Mouse (Mus musculus): ENCODE measurements around the gene Jsrp1. TPM values are rescaled to one million over a fixed set of nuclear protein-coding genes. Genes with fewer than 3 reads are reported as not detected.

Jsrp1 gene
- 5.6 and 6.7 TPM in 2 replicates for polyA plus RNA-seq (2015; fragmentation: Nextera tagmentation; extraction: Ambion mirVana)

DNA sequence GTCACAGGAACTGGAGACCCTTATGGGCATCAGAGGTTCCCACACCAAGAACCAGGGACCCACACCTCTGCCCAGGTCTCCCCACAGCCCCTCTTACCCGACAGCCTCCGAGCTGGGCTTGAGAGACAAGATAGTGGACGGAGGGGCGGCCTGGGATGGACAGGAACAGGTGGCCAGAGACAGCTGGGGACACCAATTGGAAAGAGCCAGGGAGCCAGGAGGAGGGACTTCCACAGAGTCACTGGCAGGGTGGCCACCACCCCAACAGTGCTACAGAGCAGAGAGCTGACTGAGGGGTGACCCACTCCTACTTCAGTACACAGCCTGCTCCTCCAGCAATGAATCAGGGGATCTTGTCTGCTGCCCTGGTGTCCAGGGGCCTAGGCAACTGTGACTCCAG lies at the start of gene Jsrp1:
Gene Jsrp1 (minus strand): TSS at position 133 of the 400 bp plus-strand sequence.
- no peak within 1 kb of the TSS for H3K4me2 ChIP-seq (ENCODE audit: low read depth, low read length)
- no peak within 1 kb of the TSS for H3K27ac ChIP-seq (ENCODE audit: low read length)
- peaks cover 19% of the 10 kb centered on the region for H3K4me1 ChIP-seq (ENCODE audit: control insufficient read depth, insufficient read depth, low read length)
- no peak within 1 kb of the TSS for H3K4me3 ChIP-seq (ENCODE audit: low read length)
- H3K27me3 ChIP-seq (ENCODE audit: control insufficient read depth, insufficient read depth, low read length) = peaks cover 2% of the 10 kb centered on the region; the same call in 1 of the 2 replicates
- 61% methylated on average over 4 of the region's 4 CpGs for WGBS
- 0 out of 2 replicates have a peak within 1 kb of the TSS, but pooled peaks have one; percentile 16 for H3K9ac ChIP-seq (ENCODE audit: low read length)
- H3K36me3 ChIP-seq (ENCODE audit: control insufficient read depth, insufficient read depth) = no peaks in the 10 kb centered on the region
- H3K9me3 ChIP-seq (replicated peaks; ENCODE audit: control insufficient read depth, low read length) = no peaks in the 10 kb centered on the region
- no peak for ATAC-seq (replicated peaks; ENCODE audit: extremely low read depth, insufficient read depth, low FRiP score)

DNA sequence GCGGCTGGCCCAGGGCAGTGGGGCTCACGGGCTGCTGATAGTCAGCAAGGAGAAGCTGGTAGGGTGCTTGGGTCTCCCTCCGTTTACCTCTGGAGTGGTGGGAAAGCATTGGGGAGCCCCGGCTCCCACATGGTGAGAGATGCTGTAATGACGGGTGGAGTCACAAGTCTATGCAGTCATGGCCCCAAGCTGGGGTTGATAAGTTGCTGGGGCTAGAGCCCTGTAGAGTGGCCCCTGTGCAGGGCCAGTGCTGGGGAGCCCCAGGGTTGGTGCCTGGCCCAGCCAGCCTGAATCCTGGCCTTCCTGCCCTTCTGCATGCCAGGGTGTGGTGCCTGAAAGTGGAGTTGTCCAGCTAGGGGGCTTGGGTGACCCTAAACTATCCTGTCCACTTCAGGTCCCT lies 49.0 kb upstream of the Jsrp1 start:
- H3K4me2 ChIP-seq (ENCODE audit: low read depth, low read length) = no peak overlapping the region
- WGBS = 89% methylated on average over 5 of the region's 5 CpGs
- no peak for ATAC-seq (replicated peaks; ENCODE audit: extremely low read depth, insufficient read depth, low FRiP score)

DNA sequence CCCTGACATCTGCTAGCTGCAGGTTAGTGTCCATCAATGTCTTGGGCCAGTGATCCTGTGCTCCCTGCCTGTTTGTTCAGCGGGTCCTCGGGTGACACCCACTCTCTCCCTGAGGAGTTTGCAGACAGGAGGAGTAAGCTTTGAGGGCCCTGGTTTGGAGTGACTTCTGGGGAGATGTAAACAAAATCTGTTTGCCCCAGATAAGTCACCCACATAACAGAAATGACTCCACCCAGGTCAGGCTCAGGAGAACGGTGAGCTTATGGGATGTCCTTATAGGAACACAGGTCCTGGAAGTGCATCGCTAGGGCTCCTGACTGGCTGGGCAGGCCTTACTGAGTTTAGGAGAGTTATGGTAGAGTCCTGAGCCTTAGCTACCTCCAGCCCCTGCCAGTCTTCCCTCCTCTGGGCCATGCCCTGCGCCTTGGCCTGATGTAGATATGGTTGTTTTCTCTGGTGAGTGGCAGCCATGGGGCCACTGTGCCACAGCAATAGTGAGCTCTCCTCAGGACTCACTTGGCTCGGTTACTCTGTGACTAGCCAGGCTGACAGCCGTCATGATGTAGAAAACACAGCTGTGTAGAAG lies 45.1 kb upstream of the Jsrp1 start:
- peaks cover 8% of the 10 kb centered on the region; the same call in 1 of the 2 replicates for H3K36me3 ChIP-seq (ENCODE audit: control insufficient read depth, insufficient read depth)
- H3K27ac ChIP-seq (ENCODE audit: low read length) = no peak overlapping the region
- WGBS = 71% methylated on average over 7 of the region's 7 CpGs
- no peak for ATAC-seq (replicated peaks; ENCODE audit: extremely low read depth, insufficient read depth, low FRiP score)
- H3K4me2 ChIP-seq (ENCODE audit: low read depth, low read length) = no peak overlapping the region
- no peak overlapping the region for H3K4me3 ChIP-seq (ENCODE audit: low read length)
- no peak overlapping the region for H3K9ac ChIP-seq (ENCODE audit: low read length)
- no peaks in the 10 kb centered on the region for H3K9me3 ChIP-seq (replicated peaks; ENCODE audit: control insufficient read depth, low read length)
- H3K27me3 ChIP-seq (ENCODE audit: control insufficient read depth, insufficient read depth, low read length) = no peaks in the 10 kb centered on the region
- H3K4me1 ChIP-seq (ENCODE audit: control insufficient read depth, insufficient read depth, low read length) = peaks cover 19% of the 10 kb centered on the region

More for the DNA sequence above, 49.0 kb upstream of the Jsrp1 start:
- Histone ChIP-seq H3K27ac (ENCODE audit: low read length) (no peak overlapping the region), H3K4me1 (ENCODE audit: control insufficient read depth, insufficient read depth, low read length) (no peaks in the 10 kb centered on the region), H3K36me3 (ENCODE audit: control insufficient read depth, insufficient read depth) (peaks cover 17% of the 10 kb centered on the region; the same call in 1 of the 2 replicates), H3K9me3 (replicated peaks; ENCODE audit: control insufficient read depth, low read length) (no peaks in the 10 kb centered on the region), H3K27me3 (ENCODE audit: control insufficient read depth, insufficient read depth, low read length) (no peaks in the 10 kb centered on the region), H3K4me3 (ENCODE audit: low read length) (no peak overlapping the region), H3K9ac (ENCODE audit: low read length) (no peak overlapping the region)

DNA sequence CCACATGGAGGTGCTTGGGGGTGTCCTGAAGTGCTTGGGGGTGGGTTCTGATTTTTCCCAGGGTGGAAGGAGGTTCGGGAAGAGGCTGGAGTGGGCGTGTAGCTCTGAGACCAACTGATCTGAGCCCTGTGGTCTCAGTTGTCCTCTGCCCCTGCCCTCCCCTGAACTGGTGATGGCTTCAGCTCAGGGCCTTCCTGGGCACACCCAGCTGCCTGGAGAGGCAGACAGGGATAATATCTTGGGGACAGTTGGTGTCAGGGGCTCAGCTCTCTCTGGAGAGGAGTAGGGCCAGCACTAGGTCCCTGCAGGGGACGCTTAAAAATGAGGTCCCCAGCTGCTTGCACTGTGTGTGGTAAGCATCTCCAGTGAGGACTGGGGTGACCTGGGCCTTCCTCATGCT lies 44.5 kb upstream of the Jsrp1 start:
- H3K9me3 ChIP-seq (replicated peaks; ENCODE audit: control insufficient read depth, low read length) = no peaks in the 10 kb centered on the region
- H3K4me1 ChIP-seq (ENCODE audit: control insufficient read depth, insufficient read depth, low read length) = peaks cover 19% of the 10 kb centered on the region
- no peak overlapping the region for H3K9ac ChIP-seq (ENCODE audit: low read length)
- 66% methylated on average over 3 of the region's 3 CpGs for WGBS
- no peak for ATAC-seq (replicated peaks; ENCODE audit: extremely low read depth, insufficient read depth, low FRiP score)
- H3K27ac ChIP-seq (ENCODE audit: low read length) = no peak overlapping the region
- H3K4me2 ChIP-seq (ENCODE audit: low read depth, low read length) = no peak overlapping the region
- no peak overlapping the region for H3K4me3 ChIP-seq (ENCODE audit: low read length)
- no peaks in the 10 kb centered on the region for H3K27me3 ChIP-seq (ENCODE audit: control insufficient read depth, insufficient read depth, low read length)
- H3K36me3 ChIP-seq (ENCODE audit: control insufficient read depth, insufficient read depth) = peaks cover 13% of the 10 kb centered on the region; the same call in 1 of the 2 replicates

GRCm38 (mm10) chr10:80857386-80857785 lies 44.1 kb upstream of the Jsrp1 start:
- Histone ChIP-seq H3K4me3 (ENCODE audit: low read length) (no peak overlapping the region), H3K36me3 (ENCODE audit: control insufficient read depth, insufficient read depth) (peaks cover 16% of the 10 kb centered on the region), H3K27ac (ENCODE audit: low read length) (no peak overlapping the region), H3K9me3 (replicated peaks; ENCODE audit: control insufficient read depth, low read length) (no peaks in the 10 kb centered on the region), H3K27me3 (ENCODE audit: control insufficient read depth, insufficient read depth, low read length) (no peaks in the 10 kb centered on the region), H3K4me1 (ENCODE audit: control insufficient read depth, insufficient read depth, low read length) (peaks cover 19% of the 10 kb centered on the region), H3K9ac (ENCODE audit: low read length) (no peak overlapping the region), H3K4me2 (ENCODE audit: low read depth, low read length) (no peak overlapping the region)
- 79% methylated on average over 8 of the region's 8 CpGs for WGBS
- no peak for ATAC-seq (replicated peaks; ENCODE audit: extremely low read depth, insufficient read depth, low FRiP score)

GRCm38 (mm10) chr10:80856908-80857307 lies 43.6 kb upstream of the Jsrp1 start:
- 71% methylated on average over 5 of the region's 5 CpGs for WGBS
- no peaks in the 10 kb centered on the region for H3K27me3 ChIP-seq (ENCODE audit: control insufficient read depth, insufficient read depth, low read length)
- no peak overlapping the region for H3K4me3 ChIP-seq (ENCODE audit: low read length)
- H3K4me1 ChIP-seq (ENCODE audit: control insufficient read depth, insufficient read depth, low read length) = peaks cover 19% of the 10 kb centered on the region
- no peak for ATAC-seq (replicated peaks; ENCODE audit: extremely low read depth, insufficient read depth, low FRiP score)
- H3K36me3 ChIP-seq (ENCODE audit: control insufficient read depth, insufficient read depth) = peaks cover 16% of the 10 kb centered on the region
- H3K4me2 ChIP-seq (ENCODE audit: low read depth, low read length) = no peak overlapping the region
- H3K27ac ChIP-seq (ENCODE audit: low read length) = no peak overlapping the region
- H3K9me3 ChIP-seq (replicated peaks; ENCODE audit: control insufficient read depth, low read length) = no peaks in the 10 kb centered on the region
- H3K9ac ChIP-seq (ENCODE audit: low read length) = no peak overlapping the region; the same call in 1 of the 2 replicates

GRCm38 (mm10) chr10:80856267-80856666 lies 43.0 kb upstream of the Jsrp1 start:
- Histone ChIP-seq H3K4me1 (ENCODE audit: control insufficient read depth, insufficient read depth, low read length) (peaks cover 19% of the 10 kb centered on the region), H3K27ac (ENCODE audit: low read length) (no peak overlapping the region), H3K36me3 (ENCODE audit: control insufficient read depth, insufficient read depth) (peaks cover 16% of the 10 kb centered on the region), H3K4me2 (ENCODE audit: low read depth, low read length) (peak overlapping the region; percentile 99), H3K9me3 (replicated peaks; ENCODE audit: control insufficient read depth, low read length) (no peaks in the 10 kb centered on the region), H3K27me3 (ENCODE audit: control insufficient read depth, insufficient read depth, low read length) (no peaks in the 10 kb centered on the region), H3K4me3 (ENCODE audit: low read length) (no peak overlapping the region; the same call in 1 of the 2 replicates), H3K9ac (ENCODE audit: low read length) (peak overlapping the region; percentile 11; the same call in 1 of the 2 replicates)
- WGBS = 63% methylated on average over 3 of the region's 3 CpGs
- ATAC-seq (replicated peaks; ENCODE audit: extremely low read depth, insufficient read depth, low FRiP score) = no peak

DNA sequence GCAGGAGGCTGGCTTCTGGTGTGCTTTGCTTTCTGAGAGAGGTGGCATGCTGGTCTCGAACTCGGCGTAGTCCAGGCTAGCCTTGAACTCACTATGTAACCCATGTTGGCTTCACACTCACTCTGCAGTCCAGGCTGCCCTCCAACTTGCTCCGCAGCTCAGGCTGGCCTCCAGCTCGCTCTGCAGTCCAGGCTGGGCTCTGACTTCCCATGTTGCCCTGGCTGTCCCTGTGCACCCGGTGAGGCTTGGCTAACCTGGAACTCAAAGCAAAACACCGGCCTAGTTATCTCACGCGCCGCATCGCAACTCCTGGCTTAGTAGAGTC lies 42.4 kb upstream of the Jsrp1 start:
- Histone ChIP-seq H3K36me3 (ENCODE audit: control insufficient read depth, insufficient read depth) (peaks cover 16% of the 10 kb centered on the region), H3K9me3 (replicated peaks; ENCODE audit: control insufficient read depth, low read length) (no peaks in the 10 kb centered on the region), H3K27ac (ENCODE audit: low read length) (no peak overlapping the region), H3K4me3 (ENCODE audit: low read length) (peak overlapping the region; percentile 82), H3K9ac (ENCODE audit: low read length) (peak overlapping the region; percentile 90), H3K4me1 (ENCODE audit: control insufficient read depth, insufficient read depth, low read length) (peaks cover 19% of the 10 kb centered on the region), H3K4me2 (ENCODE audit: low read depth, low read length) (peak overlapping the region; percentile 99), H3K27me3 (ENCODE audit: control insufficient read depth, insufficient read depth, low read length) (no peaks in the 10 kb centered on the region)
- no peak for ATAC-seq (replicated peaks; ENCODE audit: extremely low read depth, insufficient read depth, low FRiP score)
- 16% methylated on average over 11 of the region's 11 CpGs for WGBS

DNA sequence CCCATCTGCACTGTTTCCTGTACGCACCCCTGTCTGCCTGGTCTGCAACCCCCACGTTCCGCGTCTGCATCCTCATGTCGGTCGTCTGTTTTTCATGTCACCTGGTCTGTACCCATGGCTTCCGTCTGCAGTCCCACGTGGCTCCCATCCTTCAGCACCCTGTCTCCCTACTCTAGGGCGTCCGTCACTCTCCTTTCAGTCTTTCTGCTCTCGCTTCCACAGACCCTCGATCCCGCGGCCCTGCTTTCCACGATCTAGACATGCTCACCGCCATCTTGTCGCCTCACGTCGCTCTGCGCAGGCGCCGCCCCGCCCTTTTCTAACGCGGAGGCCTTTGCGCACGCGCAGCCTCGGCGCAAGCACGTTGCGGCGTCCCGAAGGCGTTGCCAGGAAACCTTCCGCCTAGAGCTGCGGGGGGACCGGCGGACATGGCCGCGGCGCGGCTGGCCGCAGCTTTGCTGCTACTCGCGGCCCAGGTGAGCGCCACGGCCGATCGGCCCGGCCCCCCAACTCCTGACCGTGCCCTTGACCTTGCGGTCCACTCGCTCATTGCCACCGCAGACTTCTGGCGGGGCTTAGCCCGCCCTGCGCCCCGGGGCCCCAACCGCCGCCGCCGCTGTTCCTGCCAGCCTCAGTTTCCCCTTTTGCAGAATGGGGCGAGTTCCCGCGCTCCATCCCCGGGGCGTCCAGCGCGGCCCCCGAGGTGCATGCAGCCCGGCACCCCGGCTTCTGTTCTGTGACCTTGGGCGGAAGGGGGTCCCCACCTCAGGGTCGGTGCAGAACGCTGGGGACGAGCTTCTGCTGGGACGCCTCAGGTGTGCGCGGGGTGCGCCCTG lies 41.8 kb upstream of the Jsrp1 start, which contains the start of the genes Lsm7 and Sppl2b:
Gene Lsm7 (minus strand): TSS at position 297 of the 836 bp plus-strand sequence.
Gene Sppl2b (plus strand): TSS at position 363 of the 836 bp plus-strand sequence.
- peak within 1 kb of the TSS; percentile 58; the same call in 1 of the 2 replicates for H3K27ac ChIP-seq (ENCODE audit: low read length)

More for the DNA sequence above, 41.8 kb upstream of the Jsrp1 start, which contains the start of the genes Lsm7 and Sppl2b:
- peak within 1 kb of the TSS; percentile 99 for H3K4me2 ChIP-seq (ENCODE audit: low read depth, low read length)
- under 1% methylated on average over 81 of the region's 81 CpGs for WGBS
- peak within 1 kb of the TSS; percentile 82 for H3K4me3 ChIP-seq (ENCODE audit: low read length)
- H3K9me3 ChIP-seq (replicated peaks; ENCODE audit: control insufficient read depth, low read length) = no peaks in the 10 kb centered on the region
- H3K36me3 ChIP-seq (ENCODE audit: control insufficient read depth, insufficient read depth) = peaks cover 16% of the 10 kb centered on the region
- peak; percentile 88 for ATAC-seq (replicated peaks; ENCODE audit: extremely low read depth, insufficient read depth, low FRiP score)
- H3K9ac ChIP-seq (ENCODE audit: low read length) = peak within 1 kb of the TSS; percentile 90
- H3K27me3 ChIP-seq (ENCODE audit: control insufficient read depth, insufficient read depth, low read length) = no peaks in the 10 kb centered on the region
- peaks cover 19% of the 10 kb centered on the region for H3K4me1 ChIP-seq (ENCODE audit: control insufficient read depth, insufficient read depth, low read length)
